Mouse (Mus musculus) bone marrow, adult 2 months (tissue): ENCODE results near the gene Atp5d. TPM values are rescaled to one million over a fixed set of nuclear protein-coding genes. Genes with fewer than 3 reads are reported as not detected.

ENCODE experiments used
- H3K27ac ChIP-seq: fragments of 200-500 bp; 2 replicates; pipeline ENCODE4 v1.5.1; 2012; ENCODE audit warnings: low read depth, mild to moderate bottlenecking, control low read depth, inconsistent platforms, low read length; ENCODE audit not compliant: control insufficient read depth, poor library complexity, insufficient read depth
- H3K4me1 ChIP-seq: fragments of 200-500 bp; 2 replicates; pipeline ENCODE4 v1.6.1; 2011; ENCODE audit warnings: low read length; ENCODE audit not compliant: control insufficient read depth, insufficient read depth
- H3K4me3 ChIP-seq: fragments of 200-500 bp; replicated peaks from 2 replicates; pipeline ENCODE3; 2011; ENCODE audit warnings: mild to moderate bottlenecking, low read depth, low read length, control low read depth; ENCODE audit not compliant: control insufficient read depth
- CTCF ChIP-seq: fragments of 200-500 bp; IDR thresholded peaks from 2 replicates; pipeline ENCODE4 v1.5.1; 2011; ENCODE audit warnings: low read length, control low read depth; ENCODE audit not compliant: control insufficient read depth, insufficient read depth
- POLR2A ChIP-seq: fragments of 200-500 bp; IDR thresholded peaks from 2 replicates; pipeline ENCODE4 v1.6.1; 2011; ENCODE audit warnings: low read depth, mild to moderate bottlenecking, control low read depth, low read length, borderline replicate concordance; ENCODE audit not compliant: control insufficient read depth
- WGBS: fragments of 180-500 bp; shearing (Covaris S2); methylation state at CpG from one replicate; pipeline ENCODE4 v1.1.7; 2018; 5-methylcytosine and 5-hydroxymethylcytosine counted together
- polyA plus RNA-seq: library from polyadenylated mRNA; stranded (reverse); fragments of >200 nt; gene quantifications from 2 replicates; pipeline ENCODE4 v1.2.4, GENCODE M21; 2011; ENCODE audit warnings: low replicate concordance; ENCODE audit not compliant: missing spikeins, insufficient read depth, insufficient read length

The Atp5d gene
- polyA plus RNA-seq, 1 experiment: 178 TPM

GRCm38 (mm10) chr10:80150226-80151210 lies 12.1 kb downstream of the Atp5d start:
- Histone ChIP-seq H3K27ac (peak overlapping the region; percentile 94), H3K4me3 (peak overlapping the region; percentile 95), H3K4me1 (peaks cover 7% of the 10 kb centered on the region)
- TF ChIP-seq CTCF: no peak
- peak; percentile 47; the same call in 1 of the 2 replicates for TF ChIP-seq POLR2A
- under 1% methylated on average over 71 of the region's 71 CpGs for WGBS

- 1% methylated on average over 26 of the region's 26 CpGs for WGBS
- Histone ChIP-seq H3K4me1 (peaks cover 4% of the 10 kb centered on the region), H3K27ac (peak overlapping the region; percentile 85), H3K4me3 (peak overlapping the region; percentile 69)
- TF ChIP-seq POLR2A (peak; percentile 52; the same call in 1 of the 2 replicates), CTCF (no peak)
These were observed 13.0 kb downstream of the Atp5d start for GRCm38 (mm10) chr10:80151211-80152034.

GRCm38 (mm10) chr10:80152071-80152872 lies 13.8 kb downstream of the Atp5d start:
- Histone ChIP-seq H3K4me1 (peaks cover 3% of the 10 kb centered on the region), H3K4me3 (peak overlapping the region; percentile 69), H3K27ac (peak overlapping the region; percentile 85)
- WGBS: 30% methylated on average over 15 of the region's 15 CpGs
- TF ChIP-seq POLR2A (no peak), CTCF (no peak)

GRCm38 (mm10) chr10:80152873-80153260 lies 14.4 kb downstream of the Atp5d start:
- TF ChIP-seq POLR2A: no peak
- no peak for TF ChIP-seq CTCF
- WGBS: 66% methylated on average over 3 of the region's 3 CpGs
- Histone ChIP-seq H3K4me1 (peaks cover 3% of the 10 kb centered on the region), H3K4me3 (no peak overlapping the region), H3K27ac (peak overlapping the region; percentile 85)

GRCm38 (mm10) chr10:80153713-80154112 lies 15.3 kb downstream of the Atp5d start:
- no peak overlapping the region for H3K4me3 ChIP-seq
- TF ChIP-seq CTCF: no peak
- no peak for TF ChIP-seq POLR2A
- no peak overlapping the region for H3K27ac ChIP-seq
- H3K4me1 ChIP-seq: peaks cover 5% of the 10 kb centered on the region
- WGBS: 96% methylated on average over 19 of the region's 19 CpGs

- WGBS: 92% methylated on average over 7 of the region's 7 CpGs
- H3K4me1 ChIP-seq: peaks cover 5% of the 10 kb centered on the region
- TF ChIP-seq CTCF: no peak
- TF ChIP-seq POLR2A: no peak
- H3K27ac ChIP-seq: no peak overlapping the region
- no peak overlapping the region for H3K4me3 ChIP-seq
These were observed 16.0 kb downstream of the Atp5d start for GRCm38 (mm10) chr10:80154384-80154783.

- 71% methylated on average over 1 of the region's 1 CpGs for WGBS
- no peak for TF ChIP-seq CTCF
- no peak for TF ChIP-seq POLR2A
- Histone ChIP-seq H3K4me3 (no peak overlapping the region), H3K4me1 (peaks cover 5% of the 10 kb centered on the region), H3K27ac (peak overlapping the region; percentile 17)
These were observed 16.8 kb downstream of the Atp5d start for GRCm38 (mm10) chr10:80155277-80155676.
